Mouse (Mus musculus) kidney, adult 18-20 months (tissue): ENCODE measurements at regions not wholly inside any gene's neighbourhood (a gene's known extent, or its start where the extent isn't known, plus 50 kb on each side); places are given as distances from the start of the nearest gene placed in this dataset.
A peak's percentile ranks its signal among the peaks of the same experiment; 100 is the strongest.

ENCODE experiments used
- DNase-seq: peaks from one replicate; pipeline ENCODE4 v3.0.0; 2021

- no peak for DNase-seq
Measured at GRCm38 (mm10) chr8:112933815-112934214, 364.0 kb downstream of the Cntnap4 start.

GRCm38 (mm10) chr8:112935411-112935810 lies 365.6 kb downstream of the Cntnap4 start:
- DNase-seq: no peak

- DNase-seq: peak; percentile 31
Measured at GRCm38 (mm10) chr8:112935897-112936719, 366.3 kb downstream of the Cntnap4 start.

- peak; percentile 79 for DNase-seq
Measured at GRCm38 (mm10) chr8:112972418-112972817, 402.6 kb downstream of the Cntnap4 start.

GRCm38 (mm10) chr8:112975734-112976133 lies 405.9 kb downstream of the Cntnap4 start:
- no peak for DNase-seq

GRCm38 (mm10) chr8:112976312-112976711 lies 406.5 kb downstream of the Cntnap4 start:
- no peak for DNase-seq

- DNase-seq: no peak
Measured at GRCm38 (mm10) chr8:112993781-112994180, 423.9 kb downstream of the Cntnap4 start.

- no peak for DNase-seq
Measured at GRCm38 (mm10) chr8:113007356-113007755, 437.5 kb downstream of the Cntnap4 start.

GRCm38 (mm10) chr8:113028880-113029279 lies 459.0 kb downstream of the Cntnap4 start:
- DNase-seq: no peak

GRCm38 (mm10) chr8:113051770-113052473 lies 482.1 kb downstream of the Cntnap4 start:
- no peak for DNase-seq

- no peak for DNase-seq
Measured at GRCm38 (mm10) chr8:113065246-113066169, 495.7 kb downstream of the Cntnap4 start.

- DNase-seq: no peak
Measured at GRCm38 (mm10) chr8:113066170-113066708, 496.4 kb downstream of the Cntnap4 start.

- no peak for DNase-seq
Measured at GRCm38 (mm10) chr8:113083976-113084375, 514.1 kb downstream of the Cntnap4 start.

GRCm38 (mm10) chr8:113087586-113087985 lies 517.7 kb downstream of the Cntnap4 start:
- DNase-seq: no peak

GRCm38 (mm10) chr8:113111665-113112064 lies 523.7 kb upstream of the Mon1b start:
- DNase-seq: no peak

- DNase-seq: peak; percentile 10
Measured at GRCm38 (mm10) chr8:113114165-113114700, 521.2 kb upstream of the Mon1b start.

- peak; percentile 33 for DNase-seq
Measured at GRCm38 (mm10) chr8:113117241-113117640, 518.1 kb upstream of the Mon1b start.

GRCm38 (mm10) chr8:113125586-113125985 lies 509.8 kb upstream of the Mon1b start:
- no peak for DNase-seq

- no peak for DNase-seq
Measured at GRCm38 (mm10) chr8:113137361-113137760, 498.0 kb upstream of the Mon1b start.

GRCm38 (mm10) chr8:113140021-113140420 lies 495.4 kb upstream of the Mon1b start:
- DNase-seq: no peak

- no peak for DNase-seq
Measured at GRCm38 (mm10) chr8:113141131-113141530, 494.3 kb upstream of the Mon1b start.

GRCm38 (mm10) chr8:113176591-113176990 lies 458.8 kb upstream of the Mon1b start:
- DNase-seq: no peak
